Mouse (Mus musculus): Measurements from ENCODE around the gene Edn2.

DNA sequence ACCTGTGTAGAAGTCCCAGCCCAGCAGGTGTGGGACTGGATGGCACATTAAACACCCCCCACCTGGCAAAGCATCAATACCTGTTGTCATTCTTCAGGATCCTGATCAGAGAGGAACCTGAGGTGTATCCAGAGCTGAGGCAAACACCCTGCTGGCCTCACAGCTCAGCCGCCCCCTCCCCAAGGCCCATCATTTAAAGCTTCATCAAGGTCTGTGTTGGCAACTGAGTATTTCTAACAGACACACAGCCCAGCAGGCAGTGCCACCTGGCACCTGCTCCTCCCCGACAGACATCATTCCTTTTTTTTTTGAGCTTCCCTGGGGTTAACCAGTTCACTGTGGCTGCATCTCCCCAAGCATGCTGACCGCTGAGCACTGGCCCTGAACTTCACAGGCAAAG lies 45.5 kb upstream of the Edn2 start:
- TF ChIP-seq CTCF (IDR thresholded peaks at IDR 0.05; ENCODE audit: insufficient read depth, low read depth, low read length) (no peak), POLR2A (IDR thresholded peaks at IDR 0.05; ENCODE audit: insufficient read depth, low read depth, low read length) (no peak)
